Mouse (Mus musculus) embryonic facial prominence, embryonic 11.5 days (tissue): ENCODE measurements at regions not wholly inside any gene's neighbourhood (a gene's known extent, or its start where the extent isn't known, plus 50 kb on each side); places are given as distances from the start of the nearest gene placed in this dataset.
"Not testable (repeated sequence)": the region's sequence is repeated elsewhere in the genome, so short reads cannot be mapped to it uniquely, and the experiment has no call there.

Source experiments
- ATAC-seq: fragments of 200-750 bp; cut with Nextera tagmentation; replicated peaks from 2 replicates; pipeline ENCODE4 v1.8.0; 2017; ENCODE audit warnings: low read depth; ENCODE audit not compliant: insufficient number of reproducible peaks, low FRiP score, low TSS enrichment
- DNase-seq: peaks from one replicate; pipeline ENCODE4 v3.0.0-alpha.2; 2015; ENCODE audit warnings: low spot score
- H3K27ac ChIP-seq: fragments of 300-500 bp; sonication (generic); replicated peaks from 2 replicates; pipeline ENCODE4 v1.5.1; 2014; ENCODE audit warnings: mild to moderate bottlenecking, low read depth, low read length, control low read depth
- H3K27me3 ChIP-seq: fragments of 300-500 bp; sonication (generic); 2 replicates; pipeline ENCODE4 v1.6.1; 2014; ENCODE audit warnings: mild to moderate bottlenecking, low read length, moderate library complexity, mixed read lengths; ENCODE audit not compliant: control insufficient read depth, insufficient read depth
- H3K36me3 ChIP-seq: fragments of 300-500 bp; sonication (generic); replicated peaks from 2 replicates; pipeline ENCODE4 v1.6.1; 2014; ENCODE audit warnings: low read depth, mild to moderate bottlenecking, low read length, moderate library complexity, mixed read lengths; ENCODE audit not compliant: control insufficient read depth, insufficient read depth
- H3K4me1 ChIP-seq: fragments of 300-500 bp; sonication (generic); 2 replicates; pipeline ENCODE4 v1.6.1; 2014; ENCODE audit warnings: low read length, mixed read lengths; ENCODE audit not compliant: control insufficient read depth, insufficient read depth
- H3K4me2 ChIP-seq: fragments of 300-500 bp; sonication (generic); 2 replicates; pipeline ENCODE4 v1.6.1; 2014; ENCODE audit warnings: low read depth, mild to moderate bottlenecking, control low read depth, low read length, moderate library complexity
- H3K4me3 ChIP-seq: fragments of 300-500 bp; sonication (generic); 2 replicates; pipeline ENCODE4 v1.5.1; 2014; ENCODE audit warnings: low read depth, low read length, control low read depth
- H3K9ac ChIP-seq: fragments of 300-500 bp; sonication (generic); replicated peaks from 2 replicates; pipeline ENCODE4 v1.6.1; 2014; ENCODE audit warnings: mild to moderate bottlenecking, control low read depth, low read length
- H3K9me3 ChIP-seq: fragments of 300-500 bp; sonication (generic); replicated peaks from 2 replicates; pipeline ENCODE4 v1.6.1; 2016; ENCODE audit warnings: mild to moderate bottlenecking, low read length, inconsistent platforms, mixed read lengths; ENCODE audit not compliant: control insufficient read depth
- WGBS: fragments of 180-500 bp; shearing (Covaris S2); extraction: QIAGEN DNeasy Blood & Tissue Kit; methylation state at CpG from one replicate; pipeline ENCODE4 v1.1.7; 2014; 5-methylcytosine and 5-hydroxymethylcytosine counted together

- WGBS: 91% methylated on average over 3 of the region's 3 CpGs
- Histone ChIP-seq H3K27ac (no peak overlapping the region), H3K36me3 (no peaks in the 10 kb centered on the region), H3K9me3 (no peaks in the 10 kb centered on the region), H3K4me1 (no peaks in the 10 kb centered on the region), H3K4me3 (no peak overlapping the region), H3K9ac (no peak overlapping the region), H3K27me3 (no peaks in the 10 kb centered on the region), H3K4me2 (no peak overlapping the region)
- DNase-seq (no peak), ATAC-seq (no peak)
Measured at GRCm38 (mm10) chr1:181262496-181262895, 50.7 kb upstream of the Wdr26 start.

GRCm38 (mm10) chr1:181263216-181263615, 51.4 kb upstream of the Wdr26 start:
- H3K4me3 ChIP-seq: no peak overlapping the region
- H3K4me2 ChIP-seq: no peak overlapping the region
- H3K36me3 ChIP-seq: no peaks in the 10 kb centered on the region
- H3K27ac ChIP-seq: no peak overlapping the region
- no peaks in the 10 kb centered on the region for H3K9me3 ChIP-seq
- ATAC-seq (no peak), DNase-seq (no peak)
- no peaks in the 10 kb centered on the region for H3K27me3 ChIP-seq
- WGBS: 91% methylated on average over 10 of the region's 10 CpGs
- H3K9ac ChIP-seq: no peak overlapping the region
- no peaks in the 10 kb centered on the region for H3K4me1 ChIP-seq

GRCm38 (mm10) chr1:181270469-181270868, 58.7 kb upstream of the Wdr26 start:
- not testable (repeated sequence) for H3K4me2 ChIP-seq, ATAC-seq
- 97% methylated on average over 10 of the region's 15 CpGs for whole genome bisulfite sequencing

DNA sequence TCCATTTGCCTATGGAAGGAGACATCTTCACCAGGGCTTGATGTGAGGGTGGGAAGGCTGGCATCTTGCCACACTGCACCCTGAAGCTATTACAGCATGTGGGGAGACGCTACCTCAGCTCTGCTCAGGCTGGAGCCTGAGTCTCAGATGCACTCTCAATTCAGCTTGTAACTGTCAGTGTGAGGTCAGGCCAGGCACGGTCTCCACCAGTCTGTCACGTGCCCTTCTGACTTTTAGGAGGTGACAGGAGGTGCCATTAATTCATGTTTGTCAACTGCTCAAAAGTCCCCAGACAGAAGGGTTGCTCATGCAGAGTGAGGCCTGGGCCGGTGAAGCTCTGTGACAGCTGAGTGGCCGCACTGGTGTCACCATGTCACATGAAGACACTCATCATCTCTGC, 59.4 kb upstream of the Wdr26 start:
- H3K4me3 ChIP-seq: no peak overlapping the region
- WGBS: 79% methylated on average over 5 of the region's 5 CpGs
- DNase-seq (no peak), ATAC-seq (no peak)
- H3K4me1 ChIP-seq: peaks cover 2% of the 10 kb centered on the region; the same call in 1 of the 2 replicates
- H3K27ac ChIP-seq: no peak overlapping the region
- no peak overlapping the region for H3K4me2 ChIP-seq
- no peak overlapping the region for H3K9ac ChIP-seq
- H3K36me3 ChIP-seq: no peaks in the 10 kb centered on the region
- H3K9me3 ChIP-seq: no peaks in the 10 kb centered on the region
- no peaks in the 10 kb centered on the region for H3K27me3 ChIP-seq

More at GRCm38 (mm10) chr1:181270469-181270868, 58.7 kb upstream of the Wdr26 start:
- H3K36me3 ChIP-seq, H3K4me1 ChIP-seq, H3K27ac ChIP-seq, H3K27me3 ChIP-seq, H3K9ac ChIP-seq, H3K4me3 ChIP-seq, DNase-seq, H3K9me3 ChIP-seq: not testable (repeated sequence)

DNA sequence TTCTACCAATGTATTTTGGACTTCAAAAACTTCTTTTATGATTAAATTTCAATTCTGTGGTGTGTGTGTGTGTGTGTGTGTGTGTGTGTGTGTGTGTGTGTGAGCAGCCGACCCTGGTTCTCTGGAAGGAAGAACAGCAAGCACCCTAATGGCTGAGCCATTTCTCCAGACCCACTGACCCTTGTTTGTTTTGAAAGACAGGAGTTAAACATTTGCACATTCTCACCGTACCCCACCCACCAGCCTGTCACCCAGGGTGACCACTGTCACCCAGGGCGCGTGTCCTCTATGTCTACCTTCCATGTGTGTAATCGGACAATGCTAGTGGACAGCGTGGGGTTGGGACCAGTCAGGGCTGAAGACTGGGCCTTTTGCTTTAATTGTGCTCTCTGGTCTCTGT, 60.0 kb upstream of the Wdr26 start:
- 83% methylated on average over 6 of the region's 6 CpGs for WGBS
- H3K9ac ChIP-seq: no peak overlapping the region

GRCm38 (mm10) chr1:181272622-181273296, 61.0 kb upstream of the Wdr26 start:
- 5% methylated on average over 20 of the region's 20 CpGs for WGBS

More for the DNA sequence above, 60.0 kb upstream of the Wdr26 start:
- no peak overlapping the region for H3K4me3 ChIP-seq
- no peak overlapping the region for H3K4me2 ChIP-seq
- H3K27me3 ChIP-seq: no peaks in the 10 kb centered on the region
- H3K4me1 ChIP-seq: peaks cover 2% of the 10 kb centered on the region; the same call in 1 of the 2 replicates
- no peaks in the 10 kb centered on the region for H3K36me3 ChIP-seq
- no peak overlapping the region for H3K27ac ChIP-seq
- ATAC-seq (no peak), DNase-seq (no peak)
- H3K9me3 ChIP-seq: no peaks in the 10 kb centered on the region

GRCm38 (mm10) chr1:181273540-181274204, 61.9 kb upstream of the Wdr26 start:
- peak; percentile 61 for ATAC-seq
- no peaks in the 10 kb centered on the region for H3K36me3 ChIP-seq
- H3K9ac ChIP-seq: no peak overlapping the region
- no peak overlapping the region for H3K27ac ChIP-seq
- H3K4me2 ChIP-seq: no peak overlapping the region
- 58% methylated on average over 8 of the region's 10 CpGs for WGBS
- H3K27me3 ChIP-seq: no peaks in the 10 kb centered on the region
- H3K9me3 ChIP-seq: no peaks in the 10 kb centered on the region
- DNase-seq: no peak
- no peak overlapping the region for H3K4me3 ChIP-seq
- peaks cover 2% of the 10 kb centered on the region; the same call in 1 of the 2 replicates for H3K4me1 ChIP-seq

More at GRCm38 (mm10) chr1:181272622-181273296, 61.0 kb upstream of the Wdr26 start:
- no peaks in the 10 kb centered on the region for H3K9me3 ChIP-seq
- no peak overlapping the region for H3K4me2 ChIP-seq
- peaks cover 2% of the 10 kb centered on the region; the same call in 1 of the 2 replicates for H3K4me1 ChIP-seq
- no peaks in the 10 kb centered on the region for H3K36me3 ChIP-seq
- no peak overlapping the region; the same call in 1 of the 2 replicates for H3K9ac ChIP-seq
- ATAC-seq: peak; percentile 96
- peak; percentile 91 for DNase-seq
- H3K27me3 ChIP-seq: no peaks in the 10 kb centered on the region
- no peak overlapping the region for H3K4me3 ChIP-seq
- H3K27ac ChIP-seq: no peak overlapping the region

DNA sequence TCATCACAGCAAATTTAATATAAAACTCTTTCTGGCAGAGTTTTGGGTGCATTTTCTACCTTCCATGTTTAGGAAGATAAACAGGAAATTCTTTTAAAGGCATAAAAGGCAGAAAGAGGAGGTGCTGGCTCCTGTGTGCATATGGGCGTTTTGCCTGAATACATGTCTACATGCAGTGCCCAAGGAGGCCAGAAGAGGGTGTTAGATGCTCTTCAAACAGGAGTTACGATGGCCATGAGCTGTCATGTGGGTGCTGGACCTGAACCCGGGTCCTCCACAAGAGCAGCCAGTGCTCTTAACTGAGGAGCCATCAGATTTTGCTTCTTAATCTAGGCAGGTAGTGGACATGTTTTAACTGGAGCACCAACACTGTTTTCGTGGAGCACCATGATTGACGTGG, 69.0 kb upstream of the Wdr26 start:
- H3K27me3 ChIP-seq: no peaks in the 10 kb centered on the region
- DNase-seq (no peak), ATAC-seq (no peak)
- H3K9me3 ChIP-seq: no peaks in the 10 kb centered on the region
- no peaks in the 10 kb centered on the region for H3K4me1 ChIP-seq
- no peaks in the 10 kb centered on the region for H3K36me3 ChIP-seq
- no peak overlapping the region for H3K4me2 ChIP-seq
- H3K4me3 ChIP-seq: no peak overlapping the region
- 85% methylated on average over 5 of the region's 5 CpGs for WGBS
- H3K27ac ChIP-seq: no peak overlapping the region
- H3K9ac ChIP-seq: no peak overlapping the region
